Mouse (Mus musculus) forebrain, embryonic 10.5 days (tissue): ENCODE results near the gene Max. TPM values are rescaled to one million over a fixed set of nuclear protein-coding genes. Genes with fewer than 3 reads are reported as not detected.

Experiments used
- DNase-seq: peaks from one replicate; pipeline ENCODE4 v3.0.0-alpha.2; 2017; ENCODE audit warnings: low spot score; ENCODE audit errors: extremely low spot score
- H3K27ac ChIP-seq: fragments of 300-500 bp; sonication (generic); 2 replicates; pipeline ENCODE4 v1.5.1; 2016; ENCODE audit warnings: mild to moderate bottlenecking
- H3K27me3 ChIP-seq: fragments of 300-500 bp; sonication (generic); 2 replicates; pipeline ENCODE4 v1.6.1; 2016; ENCODE audit warnings: mild to moderate bottlenecking; ENCODE audit not compliant: poor library complexity, severe bottlenecking
- H3K36me3 ChIP-seq: fragments of 300-500 bp; sonication (generic); replicated peaks from 2 replicates; pipeline ENCODE4 v1.6.1; 2016; ENCODE audit warnings: mild to moderate bottlenecking, moderate library complexity
- H3K4me1 ChIP-seq: fragments of 300-500 bp; sonication (generic); 2 replicates; pipeline ENCODE4 v1.6.1; 2016
- H3K4me3 ChIP-seq: fragments of 300-500 bp; sonication (generic); 2 replicates; pipeline ENCODE4 v1.5.1; 2016; ENCODE audit warnings: mild to moderate bottlenecking, moderate library complexity
- H3K9me3 ChIP-seq: fragments of 300-500 bp; sonication (generic); 2 replicates; pipeline ENCODE4 v1.6.1; 2016; ENCODE audit warnings: mild to moderate bottlenecking, moderate library complexity
- WGBS: fragments of 180-500 bp; shearing (Covaris S2); methylation state at CpG from one replicate; pipeline ENCODE4 v1.1.7; 2016; 5-methylcytosine and 5-hydroxymethylcytosine counted together
- polyA plus RNA-seq: library from polyadenylated mRNA; unstranded; fragments of >200 nt; fragmentation: Nextera tagmentation; extraction: Ambion mirVana; gene quantifications from 2 replicates; pipeline ENCODE4 v1.2.1, GENCODE M21; 2016

The Max gene
- polyA plus RNA-seq, 1 experiment from 2014 or later, result 13.5 TPM

- 91% methylated on average over 11 of the region's 11 CpGs for WGBS
- Histone ChIP-seq H3K4me1 (peaks cover 8% of the 10 kb centered on the region), H3K27ac (no peak overlapping the region), H3K4me3 (no peak overlapping the region), H3K27me3 (no peaks in the 10 kb centered on the region), H3K9me3 (no peaks in the 10 kb centered on the region), H3K36me3 (peaks cover 44% of the 10 kb centered on the region)
- no peak for DNase-seq
Measured at GRCm38 (mm10) chr12:76889404-76890184, 72.4 kb downstream of the Max start.

DNA sequence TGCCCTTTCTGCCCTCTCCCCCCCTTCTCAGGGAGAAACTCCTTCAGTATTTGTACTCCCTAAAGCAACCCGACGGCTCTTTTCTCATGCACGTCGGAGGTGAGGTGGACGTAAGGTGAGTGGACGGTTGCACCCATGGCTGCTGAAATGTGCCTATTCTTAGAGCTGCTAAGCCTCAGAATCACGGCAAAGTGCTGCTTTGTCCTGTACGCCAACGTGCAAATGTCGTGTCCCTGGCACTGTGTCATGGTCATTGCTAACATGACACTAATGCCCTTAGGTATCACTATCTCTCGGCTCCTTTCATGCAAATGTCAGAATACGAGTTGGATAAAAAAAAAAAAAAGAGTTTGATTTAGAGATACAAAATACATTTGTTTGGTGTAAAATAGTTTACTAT is 74.1 kb downstream of the Max start:
- no peak overlapping the region for H3K4me3 ChIP-seq
- no peak for DNase-seq
- H3K36me3 ChIP-seq, result peaks cover 52% of the 10 kb centered on the region
- WGBS, result 97% methylated on average over 12 of the region's 12 CpGs
- no peaks in the 10 kb centered on the region for H3K27me3 ChIP-seq
- no peak overlapping the region for H3K27ac ChIP-seq
- no peaks in the 10 kb centered on the region for H3K4me1 ChIP-seq
- H3K9me3 ChIP-seq, result no peaks in the 10 kb centered on the region

Other genes starting within 250 kb of the Max start
- gene Churc1, start 196.7 kb downstream of the Max start, polyA plus RNA-seq, result 115 and 125 TPM in 2 replicates
- gene Fntb, start 196.6 kb downstream of the Max start, polyA plus RNA-seq, result 44.7 and 45.1 TPM in 2 replicates
- gene Gpx2, start 166.6 kb downstream of the Max start, polyA plus RNA-seq, result 0.20 and 0.21 TPM in 2 replicates
- gene Rab15, start 139.3 kb downstream of the Max start, polyA plus RNA-seq, result 8.3 and 9.2 TPM in 2 replicates